Mouse (Mus musculus) heart, postnatal 25 days (tissue): ENCODE measurements at regions not wholly inside any gene's neighbourhood (a gene's known extent, or its start where the extent isn't known, plus 50 kb on each side); places are given as distances from the start of the nearest gene placed in this dataset.

Source experiments
- DNase-seq: peaks from one replicate; pipeline ENCODE4 v3.0.0; 2022; ENCODE audit warnings: low spot score
- intact Hi-C: fragments of 180-260 bp; cut with DNase I; formaldehyde crosslinking; loops from one replicate; pipeline ENCODE4 v1.15.1; 2025

DNA sequence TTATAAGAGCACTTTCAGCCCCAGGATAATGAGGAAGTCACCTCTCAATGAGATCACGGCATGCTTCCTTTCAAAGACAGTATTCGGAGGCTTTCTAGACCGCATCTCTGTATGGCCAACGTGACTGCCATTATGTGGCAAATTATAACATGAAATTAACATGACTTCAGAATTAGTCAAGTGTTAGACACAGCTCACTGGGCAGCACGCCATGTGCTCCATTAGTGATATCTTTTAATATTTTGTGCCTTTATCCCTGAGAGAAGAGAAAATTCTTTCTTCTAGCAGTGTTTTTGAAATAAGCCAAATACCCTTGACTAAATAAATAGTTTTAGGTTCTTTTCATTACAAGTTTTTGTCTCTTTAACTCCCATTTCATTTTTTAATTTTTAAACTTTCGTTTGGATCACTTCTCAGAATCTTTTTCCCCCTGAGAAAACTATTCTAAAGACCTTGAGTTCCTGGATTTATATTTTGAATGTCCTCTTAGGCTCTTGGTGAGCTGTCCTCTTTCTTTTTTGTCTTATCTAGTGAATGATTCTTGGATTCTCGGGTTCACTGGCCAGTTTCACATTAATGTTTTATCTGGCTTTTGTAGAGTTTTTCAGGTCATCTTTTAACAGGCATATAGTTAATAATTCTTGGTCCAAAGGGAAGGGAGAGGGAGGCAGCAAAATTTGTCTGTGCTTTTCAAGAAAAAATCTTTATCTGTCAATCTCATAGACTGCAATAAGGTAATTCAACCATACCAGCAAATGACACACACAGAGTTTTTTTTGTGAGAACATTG, 390.9 kb downstream of the Adamts20 start:
- no peak for DNase-seq
- intact Hi-C loops: no loop called here

- no peak for DNase-seq
- intact Hi-C loops: no loop called here
Measured at GRCm38 (mm10) chr15:94067721-94068120, 397.5 kb downstream of the Adamts20 start.

GRCm38 (mm10) chr15:94049638-94050273, 415.5 kb downstream of the Adamts20 start:
- intact Hi-C loops: no loop called here
- no peak for DNase-seq

DNA sequence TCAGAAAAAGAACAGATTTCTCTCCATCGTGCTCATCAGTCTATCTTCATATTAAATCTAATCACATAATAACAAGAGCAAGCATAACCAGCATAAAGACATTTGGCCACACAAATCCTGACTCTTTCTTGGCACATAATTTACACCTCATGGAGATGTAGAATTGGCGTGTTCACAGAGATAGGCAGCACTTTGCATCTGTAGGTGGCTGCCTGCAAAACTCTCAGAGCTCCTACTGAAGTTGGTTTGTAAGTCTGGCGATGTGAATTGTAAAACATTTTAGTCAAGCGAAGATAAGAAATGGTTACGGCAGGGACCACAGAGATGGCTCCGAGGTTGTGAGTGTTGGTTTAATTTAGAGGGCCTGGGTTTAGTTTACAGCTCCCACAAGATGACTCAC, 419.0 kb downstream of the Adamts20 start:
- no peak for DNase-seq
- intact Hi-C loops: no loop called here

DNA sequence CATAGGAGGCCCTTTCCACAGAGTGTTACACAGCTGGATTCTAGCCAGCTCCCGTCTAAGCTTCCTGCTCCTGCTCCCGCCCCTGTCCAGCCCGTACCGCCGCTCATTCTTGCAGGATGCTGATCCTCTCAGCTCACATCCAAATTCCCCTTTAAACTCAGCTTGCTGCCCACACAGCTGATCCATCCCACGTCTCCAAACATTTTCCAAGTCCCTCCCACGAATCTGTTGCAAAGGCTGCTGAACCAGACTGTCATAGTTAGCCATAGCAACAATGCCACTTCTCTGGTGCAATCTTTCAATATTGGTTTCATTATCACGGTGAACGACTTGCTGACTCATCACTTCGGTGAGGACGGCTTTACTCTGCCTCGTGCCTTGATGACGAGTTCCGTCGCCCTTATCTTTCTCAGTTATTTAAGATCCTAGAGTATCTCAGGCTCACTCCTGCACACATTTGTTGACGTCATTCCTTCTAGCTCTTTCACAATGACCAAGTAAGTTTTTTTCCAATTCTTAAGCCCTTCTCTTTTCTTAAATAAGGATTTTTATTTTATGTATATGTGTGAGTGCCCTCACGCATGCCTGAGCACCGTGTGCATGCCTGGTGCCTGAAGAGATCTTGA, 420.0 kb downstream of the Adamts20 start:
- DNase-seq: no peak
- intact Hi-C loops: no loop called here

DNA sequence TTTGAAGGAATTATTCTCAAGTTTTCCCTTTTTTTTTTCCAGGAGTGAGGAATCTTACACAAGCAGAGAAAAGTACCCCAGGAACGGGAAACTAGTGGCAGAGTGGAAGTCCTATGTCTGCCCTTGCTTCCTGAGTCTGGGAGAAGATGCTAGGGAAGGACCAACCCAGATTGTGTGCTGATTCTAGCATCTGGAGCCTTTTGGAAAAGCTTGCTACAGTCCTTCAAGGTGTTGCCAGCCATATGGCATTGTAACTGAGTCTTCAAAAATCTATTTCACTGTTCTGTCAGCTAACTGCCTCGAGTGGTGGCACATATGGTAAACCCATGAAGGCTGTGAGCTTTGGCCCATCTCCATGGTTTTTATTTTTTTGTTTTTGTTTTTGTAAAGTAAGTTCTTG, 432.3 kb downstream of the Adamts20 start:
- intact Hi-C loops: no loop called here
- DNase-seq: no peak

DNA sequence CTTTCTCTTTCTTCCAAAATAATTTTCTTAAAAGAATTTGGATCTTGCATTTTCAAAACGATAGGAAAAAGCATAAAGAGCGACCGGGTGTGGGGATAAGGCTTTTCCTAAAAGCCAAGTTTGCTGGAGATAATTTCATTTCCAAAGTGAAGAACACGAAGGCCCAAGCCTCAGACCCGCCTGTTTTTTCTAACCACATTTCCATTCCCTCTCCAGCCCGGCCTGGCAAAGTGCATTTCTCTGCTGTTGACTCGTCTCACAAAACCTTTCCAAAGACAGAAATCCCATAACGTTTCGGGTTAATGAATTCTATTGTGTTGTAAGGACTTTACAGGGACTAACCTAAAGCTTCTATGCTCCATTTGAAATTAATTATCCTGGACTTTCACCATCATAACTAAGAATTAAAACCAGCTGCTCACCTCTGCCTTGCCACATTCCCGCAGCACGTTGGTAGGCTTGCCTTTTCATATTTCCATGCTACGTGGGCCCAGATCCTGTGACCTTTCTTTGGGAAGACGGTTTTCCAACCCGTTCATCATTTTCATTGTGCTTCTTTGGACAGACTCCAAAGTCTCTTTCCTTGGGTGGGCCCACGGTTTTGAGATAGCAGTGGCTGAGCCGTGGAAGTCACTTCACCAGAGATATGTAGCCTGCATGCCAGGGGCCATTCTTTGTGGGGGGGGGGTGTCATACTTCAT, 430.5 kb upstream of the Prickle1 start:
- DNase-seq: no peak
- intact Hi-C loops: no loop called here

DNA sequence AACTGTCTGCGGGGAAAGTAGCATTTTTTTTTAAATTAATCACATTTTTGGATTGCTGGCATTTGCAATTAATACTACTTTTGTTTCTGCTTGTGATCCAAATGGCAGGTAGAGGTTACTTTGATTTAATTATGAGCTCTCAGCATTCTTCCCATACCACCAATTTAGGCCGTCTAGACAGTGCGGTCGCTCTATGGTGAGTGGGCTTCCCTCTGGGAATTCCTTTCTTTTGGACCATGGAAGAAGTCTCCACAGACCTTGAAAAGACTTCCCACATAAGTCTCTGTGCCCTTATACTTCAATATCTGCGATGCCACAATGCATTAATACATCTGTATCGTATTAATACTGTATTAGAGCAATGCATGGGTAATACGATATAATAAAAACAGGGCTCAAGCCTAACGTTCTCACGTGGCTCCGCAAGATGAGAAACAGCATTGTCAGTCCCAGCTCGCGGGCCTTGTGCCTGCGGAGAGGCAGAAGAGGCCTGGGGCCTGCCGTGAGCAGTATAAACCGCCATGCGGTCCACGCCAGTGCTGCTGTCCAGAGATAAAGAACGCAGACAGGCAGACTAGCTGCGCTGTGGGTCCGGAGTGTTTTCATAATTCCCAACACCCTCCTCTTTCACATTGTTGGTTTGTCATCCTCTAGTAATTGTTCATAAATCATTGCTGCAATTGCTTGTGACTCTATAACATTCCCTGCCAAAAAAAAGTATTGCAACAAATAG, 429.7 kb upstream of the Prickle1 start:
- DNase-seq: no peak
- intact Hi-C loops: no loop called here

- DNase-seq: no peak
- intact Hi-C loops: no loop called here
Measured at GRCm38 (mm10) chr15:94024806-94025205, 429.1 kb upstream of the Prickle1 start.

DNA sequence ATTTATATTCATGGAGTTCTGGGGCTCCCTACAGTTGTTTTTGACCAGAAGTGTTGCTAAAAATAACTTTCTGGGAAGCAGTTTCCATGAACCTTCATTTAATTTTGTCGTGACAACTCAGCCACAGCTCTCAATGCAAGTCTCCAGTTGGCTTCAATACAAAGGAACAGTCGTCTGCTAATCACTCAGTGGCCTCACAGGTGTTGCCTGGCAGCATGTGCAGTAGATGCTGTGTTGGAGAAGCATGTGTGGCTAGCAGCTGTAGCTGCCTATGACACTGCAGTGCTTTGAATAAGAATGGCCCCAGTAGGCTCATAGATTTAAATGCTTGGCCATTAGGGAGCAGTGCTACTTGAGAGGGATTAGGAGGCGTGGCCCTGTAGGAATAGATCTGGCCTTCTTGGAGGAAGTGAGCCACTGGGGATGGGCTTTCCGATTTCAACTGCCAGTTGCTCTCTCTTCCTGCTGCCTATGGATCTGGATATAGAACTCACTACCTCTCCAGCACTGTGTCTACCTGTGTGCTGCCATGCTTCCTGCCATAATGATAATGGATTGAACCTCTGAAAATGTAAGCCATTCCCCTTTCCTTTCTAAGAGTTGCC, 428.5 kb upstream of the Prickle1 start:
- intact Hi-C loops: no loop called here
- DNase-seq: no peak

- no peak for DNase-seq
- intact Hi-C loops: no loop called here
Measured at GRCm38 (mm10) chr15:94023501-94023900, 427.8 kb upstream of the Prickle1 start.

- no peak for DNase-seq
- intact Hi-C loops: no loop called here
Measured at GRCm38 (mm10) chr15:94017814-94018213, 422.1 kb upstream of the Prickle1 start.

DNA sequence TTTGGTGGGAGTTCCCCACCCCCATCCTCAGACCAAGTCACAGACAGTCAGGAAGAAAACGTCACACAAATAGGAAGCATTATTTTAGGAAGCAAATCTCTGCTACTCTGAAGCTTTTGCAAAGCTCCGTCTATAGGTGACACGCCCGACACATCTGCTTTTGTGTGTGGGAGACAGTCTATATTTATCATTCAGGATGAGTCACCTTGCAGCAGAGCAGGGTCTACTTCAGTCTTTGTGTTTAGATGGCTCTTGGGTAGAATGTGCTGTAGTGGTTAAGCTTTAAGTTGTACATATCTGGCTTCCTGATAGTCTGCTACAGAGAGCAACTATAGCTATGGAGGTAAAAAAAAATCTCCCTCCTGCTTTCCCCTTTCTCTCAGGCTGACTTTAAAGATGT, 415.8 kb upstream of the Prickle1 start:
- intact Hi-C loops: no loop called here
- DNase-seq: no peak

- intact Hi-C loops: no loop called here
- DNase-seq: no peak
Measured at GRCm38 (mm10) chr15:94006082-94006481, 410.4 kb upstream of the Prickle1 start.

GRCm38 (mm10) chr15:94004911-94005310, 409.2 kb upstream of the Prickle1 start:
- intact Hi-C loops: no loop called here

GRCm38 (mm10) chr15:94003145-94003544, 407.5 kb upstream of the Prickle1 start:
- DNase-seq: no peak
- intact Hi-C loops: no loop called here

More at GRCm38 (mm10) chr15:94004911-94005310, 409.2 kb upstream of the Prickle1 start:
- DNase-seq: no peak

GRCm38 (mm10) chr15:93994542-93994941, 398.9 kb upstream of the Prickle1 start:
- intact Hi-C loops: no loop called here
- DNase-seq: no peak

DNA sequence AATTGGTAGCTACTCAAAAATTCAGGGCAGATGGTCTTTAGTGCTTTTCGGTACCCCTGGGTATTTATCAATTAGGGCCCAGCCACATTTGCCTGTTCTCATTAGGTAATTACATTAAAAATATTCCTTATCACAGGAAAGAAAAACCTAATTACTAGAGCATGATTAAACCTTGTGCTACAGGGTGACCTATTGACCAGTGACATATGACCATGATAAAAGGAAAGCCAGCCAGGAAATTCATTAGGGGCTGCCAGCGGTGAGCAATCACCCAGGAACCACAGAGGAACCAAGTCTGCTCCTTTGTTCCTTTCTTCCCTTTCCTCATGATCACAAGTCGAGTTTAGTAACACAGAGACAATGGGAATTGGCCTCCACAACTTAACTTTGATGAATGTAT, 394.4 kb upstream of the Prickle1 start:
- intact Hi-C loops: no loop called here
- DNase-seq: no peak

DNA sequence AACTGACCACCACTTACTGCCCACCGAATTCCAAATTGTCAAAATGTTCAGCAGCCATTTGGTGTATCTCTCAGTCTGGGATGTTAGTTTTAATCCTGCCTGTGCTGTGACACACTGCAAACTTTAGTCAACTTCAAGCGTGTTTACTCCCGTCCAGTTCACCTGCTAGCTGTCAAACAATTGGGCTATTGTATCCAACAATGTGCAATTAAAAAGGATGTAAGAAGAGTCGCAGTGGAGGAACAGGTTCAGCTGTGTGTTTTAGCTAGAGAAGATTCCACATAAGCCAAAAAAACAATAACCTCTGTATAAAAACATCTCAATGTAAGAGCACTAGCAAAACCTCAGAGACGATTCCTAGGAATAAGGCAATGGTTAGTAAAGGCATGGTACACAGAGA, 392.7 kb upstream of the Prickle1 start:
- DNase-seq: no peak
- intact Hi-C loops: no loop called here
